Mouse (Mus musculus) myocyte (in vitro differentiated cells): ENCODE results near the gene Nub1.

Experiments
- E2F4 ChIP-seq: IDR thresholded peaks from one replicate; pipeline ENCODE4 v1.6.1; 2011; ENCODE audit warnings: mild to moderate bottlenecking, control low read depth, moderate library complexity; ENCODE audit not compliant: insufficient read depth
- MYOG ChIP-seq, 3 experiments: IDR thresholded peaks; one replicate each; pipeline ENCODE4 v1.6.1; 2011; ENCODE audit warnings: control low read depth in 2 of 3, low read depth in 2 of 3, mild to moderate bottlenecking in 2 of 3; ENCODE audit not compliant: insufficient read length in 2 of 3, control insufficient read depth in 1 of 3, insufficient read depth in 1 of 3
- POLR2A ChIP-seq: IDR thresholded peaks from one replicate; pipeline ENCODE4 v1.6.1; 2011; ENCODE audit warnings: low read depth, mild to moderate bottlenecking, control low read depth, moderate library complexity; ENCODE audit not compliant: insufficient read length
- POLR2AphosphoS2 ChIP-seq: IDR thresholded peaks from one replicate; pipeline ENCODE4 v1.6.1; 2011; ENCODE audit warnings: low read depth, control low read depth; ENCODE audit not compliant: insufficient read length
- TCF12 ChIP-seq: IDR thresholded peaks from one replicate; pipeline ENCODE4 v1.6.1; 2011; ENCODE audit warnings: mild to moderate bottlenecking, control low read depth; ENCODE audit not compliant: poor library complexity, insufficient read depth, severe bottlenecking
- USF1 ChIP-seq: IDR thresholded peaks from one replicate; pipeline ENCODE4 v1.6.1; 2011; ENCODE audit warnings: low read depth, mild to moderate bottlenecking, control low read depth, moderate library complexity

DNA sequence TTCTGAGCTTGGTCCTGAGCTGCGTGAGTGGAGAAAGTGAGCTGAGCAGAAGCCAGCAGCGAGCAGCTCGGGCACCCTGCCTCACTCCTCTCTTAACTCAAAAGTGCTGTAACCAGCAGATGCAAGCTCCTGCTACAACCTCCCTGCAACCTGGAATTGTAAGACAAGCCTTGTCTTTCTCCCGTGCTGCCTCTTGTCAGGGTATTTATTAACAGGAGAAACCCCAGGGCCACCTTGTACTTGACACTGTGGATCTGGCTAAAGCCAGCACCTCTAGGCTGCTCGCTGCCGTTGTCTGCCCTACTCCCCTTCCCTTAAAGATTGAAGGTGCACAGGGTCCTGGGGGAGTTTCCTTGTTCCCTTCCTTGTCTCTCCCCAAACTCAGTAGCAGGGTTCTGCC lies 28.7 kb downstream of the Nub1 start:
- TF ChIP-seq TCF12 (no peak), POLR2A (no peak), POLR2AphosphoS2 (no peak), E2F4 (no peak), USF1 (no peak), MYOG (IDR thresholded peaks at IDR 0.05; ENCODE audit: control insufficient read depth in 1 of 3, insufficient read depth in 1 of 3, insufficient read length in 2 of 3, low read depth in 2 of 3) (no peak)
